Mouse (Mus musculus) cerebellum, adult 2 months (tissue): Measurements from ENCODE around the gene Rassf2. TPM values are rescaled to one million over a fixed set of nuclear protein-coding genes. Genes with fewer than 3 reads are reported as not detected.

ENCODE experiments used
- DNase-seq, 2 experiments: peaks; one replicate each; pipeline ENCODE4 v3.0.0; 2021
- H3K27ac ChIP-seq: fragments of 200-500 bp; 2 replicates; pipeline ENCODE4 v1.5.1; 2012; ENCODE audit warnings: low read length, control low read depth, inconsistent platforms; ENCODE audit not compliant: insufficient read depth
- H3K27me3 ChIP-seq: fragments of 200-500 bp; 2 replicates; pipeline ENCODE4 v1.6.1; 2012; ENCODE audit warnings: inconsistent platforms, mild to moderate bottlenecking, low read length, moderate library complexity; ENCODE audit not compliant: control insufficient read depth, insufficient read depth
- H3K4me1 ChIP-seq: fragments of 200-500 bp; 2 replicates; pipeline ENCODE4 v1.6.1; 2011; ENCODE audit warnings: low read length; ENCODE audit not compliant: control insufficient read depth, insufficient read depth
- H3K4me3 ChIP-seq: fragments of 200-500 bp; replicated peaks from 2 replicates; pipeline ENCODE3; 2011; ENCODE audit warnings: mild to moderate bottlenecking, low read depth, low read length, control low read depth; ENCODE audit not compliant: insufficient read depth
- CTCF ChIP-seq: fragments of 200-500 bp; IDR thresholded peaks from 2 replicates; pipeline ENCODE4 v1.5.1; 2011; ENCODE audit warnings: low read depth, mild to moderate bottlenecking, control low read depth, low read length, moderate library complexity, borderline replicate concordance; ENCODE audit not compliant: insufficient read depth
- POLR2A ChIP-seq: fragments of 200-500 bp; IDR thresholded peaks from 2 replicates; pipeline ENCODE4 v1.6.1; 2011; ENCODE audit warnings: low read length, control low read depth, borderline replicate concordance; ENCODE audit not compliant: insufficient read depth
- WGBS: fragments of 180-500 bp; shearing (Covaris S2); methylation state at CpG from one replicate; pipeline ENCODE4 v1.1.7; 2018; 5-methylcytosine and 5-hydroxymethylcytosine counted together
- polyA plus RNA-seq: library from polyadenylated mRNA; depleted of rRNA; stranded (reverse); fragments of >200 nt; gene quantifications from 2 replicates; pipeline ENCODE4 v1.2.3, GENCODE M21; 2012

Gene Rassf2
- polyA plus RNA-seq, 1 experiment: 44.7 TPM

DNA sequence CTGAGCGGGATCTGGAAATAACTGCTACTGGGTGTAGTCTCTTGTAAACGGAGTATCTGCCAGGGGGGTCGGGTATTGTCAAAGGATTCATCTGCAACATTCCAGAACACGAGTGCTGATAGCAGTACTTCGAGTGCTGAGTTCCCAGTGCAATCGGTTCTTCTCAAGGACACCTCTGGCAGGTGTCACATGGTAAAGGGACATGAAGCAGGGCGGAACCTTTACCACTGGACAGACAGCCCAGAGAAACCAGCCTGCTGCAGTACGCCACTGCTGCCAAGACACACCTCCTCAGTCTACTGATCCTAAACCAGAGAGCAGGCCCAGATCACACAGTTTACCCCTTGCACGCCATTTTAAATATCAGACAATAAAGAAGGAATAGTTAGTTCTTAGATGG is 75.2 kb downstream of the Rassf2 start:
- TF ChIP-seq CTCF (no peak), POLR2A (no peak)
- no peak overlapping the region for H3K4me3 ChIP-seq
- 63% methylated on average over 9 of the region's 9 CpGs for WGBS
- 0 out of 2 replicates have a peak, but pooled peaks cover 2% of the 10 kb centered on the region for H3K27me3 ChIP-seq
- H3K4me1 ChIP-seq: 0 out of 2 replicates have a peak, but pooled peaks cover 8% of the 10 kb centered on the region
- DNase-seq: no peak
- H3K27ac ChIP-seq: no peak overlapping the region

DNA sequence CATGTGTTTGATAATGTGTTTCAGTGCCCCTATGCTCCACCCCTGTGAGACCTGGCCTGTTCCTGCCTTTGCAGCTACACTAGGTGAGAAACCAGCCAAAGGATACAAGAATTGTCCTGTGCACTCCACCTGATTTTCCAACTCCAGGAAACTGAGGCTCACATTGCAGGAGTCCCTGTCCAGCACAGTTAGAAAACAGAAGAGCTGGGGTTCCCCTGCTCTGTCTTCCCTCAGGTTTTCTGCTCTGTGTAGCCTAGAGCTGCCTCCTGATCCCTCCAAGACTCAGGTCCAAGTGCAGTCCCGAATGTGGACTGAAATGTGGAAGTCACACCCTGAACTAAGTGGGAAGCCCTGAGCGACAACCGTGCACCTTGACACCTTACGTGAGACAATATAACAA is 76.3 kb downstream of the Rassf2 start:
- H3K4me3 ChIP-seq: no peak overlapping the region
- H3K4me1 ChIP-seq: 0 out of 2 replicates have a peak, but pooled peaks cover 8% of the 10 kb centered on the region
- no peak overlapping the region for H3K27ac ChIP-seq
- 0 out of 2 replicates have a peak, but pooled peaks cover 2% of the 10 kb centered on the region for H3K27me3 ChIP-seq
- TF ChIP-seq POLR2A: no peak
- TF ChIP-seq CTCF: no peak
- 98% methylated on average over 4 of the region's 4 CpGs for WGBS
- DNase-seq: no peak

DNA sequence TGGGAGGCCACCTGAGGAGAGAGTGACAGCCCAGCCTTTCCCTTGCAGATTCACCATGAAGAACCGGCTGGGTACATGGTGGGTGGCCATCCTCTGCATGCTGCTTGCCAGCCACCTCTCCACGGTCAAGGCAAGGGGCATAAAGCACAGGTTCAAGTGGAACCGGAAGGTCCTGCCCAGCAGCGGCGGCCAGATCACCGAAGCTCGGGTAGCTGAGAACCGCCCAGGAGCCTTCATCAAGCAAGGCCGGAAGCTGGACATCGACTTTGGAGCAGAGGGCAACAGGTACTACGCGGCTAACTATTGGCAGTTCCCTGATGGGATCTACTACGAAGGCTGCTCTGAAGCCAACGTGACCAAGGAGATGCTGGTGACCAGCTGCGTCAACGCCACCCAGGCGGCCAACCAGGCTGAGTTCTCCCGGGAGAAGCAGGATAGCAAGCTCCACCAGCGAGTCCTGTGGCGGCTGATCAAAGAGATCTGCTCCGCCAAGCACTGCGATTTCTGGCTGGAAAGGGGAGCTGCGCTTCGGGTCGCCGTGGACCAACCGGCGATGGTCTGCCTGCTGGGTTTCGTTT is 77.0 kb downstream of the Rassf2 start:
- Histone ChIP-seq H3K4me3 (peak overlapping the region; percentile 9), H3K27ac (no peak overlapping the region), H3K4me1 (0 out of 2 replicates have a peak, but pooled peaks cover 8% of the 10 kb centered on the region), H3K27me3 (0 out of 2 replicates have a peak, but pooled peaks cover 2% of the 10 kb centered on the region)
- 7% methylated on average over 29 of the region's 29 CpGs for WGBS
- TF ChIP-seq CTCF (no peak), POLR2A (no peak)
- peak in 1 of 2 experiments; percentile 22 for DNase-seq

DNA sequence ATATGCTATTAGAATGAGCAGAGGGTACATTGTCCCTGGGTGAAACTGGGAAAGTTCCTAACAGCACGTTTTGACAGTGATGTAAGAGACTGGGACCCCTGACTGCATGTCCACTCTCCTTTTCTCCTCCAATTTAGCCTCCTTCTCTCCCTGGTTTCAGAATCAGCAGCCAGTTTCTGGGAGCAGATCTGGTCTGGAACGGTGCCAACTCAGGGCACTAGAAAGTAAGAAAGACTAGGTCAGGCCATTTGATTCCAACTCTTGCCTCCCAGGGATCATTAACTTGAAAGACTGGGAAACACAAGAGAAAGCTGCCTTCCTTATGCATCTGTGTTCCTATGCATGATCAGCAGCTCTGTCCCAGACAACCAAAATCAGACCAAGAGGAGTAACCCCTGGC is 77.6 kb downstream of the Rassf2 start:
- Histone ChIP-seq H3K27me3 (0 out of 2 replicates have a peak, but pooled peaks cover 2% of the 10 kb centered on the region), H3K27ac (no peak overlapping the region), H3K4me3 (no peak overlapping the region), H3K4me1 (0 out of 2 replicates have a peak, but pooled peaks cover 8% of the 10 kb centered on the region)
- 19% methylated on average over 2 of the region's 2 CpGs for WGBS
- TF ChIP-seq CTCF: no peak
- no peak for TF ChIP-seq POLR2A
- DNase-seq: no peak

DNA sequence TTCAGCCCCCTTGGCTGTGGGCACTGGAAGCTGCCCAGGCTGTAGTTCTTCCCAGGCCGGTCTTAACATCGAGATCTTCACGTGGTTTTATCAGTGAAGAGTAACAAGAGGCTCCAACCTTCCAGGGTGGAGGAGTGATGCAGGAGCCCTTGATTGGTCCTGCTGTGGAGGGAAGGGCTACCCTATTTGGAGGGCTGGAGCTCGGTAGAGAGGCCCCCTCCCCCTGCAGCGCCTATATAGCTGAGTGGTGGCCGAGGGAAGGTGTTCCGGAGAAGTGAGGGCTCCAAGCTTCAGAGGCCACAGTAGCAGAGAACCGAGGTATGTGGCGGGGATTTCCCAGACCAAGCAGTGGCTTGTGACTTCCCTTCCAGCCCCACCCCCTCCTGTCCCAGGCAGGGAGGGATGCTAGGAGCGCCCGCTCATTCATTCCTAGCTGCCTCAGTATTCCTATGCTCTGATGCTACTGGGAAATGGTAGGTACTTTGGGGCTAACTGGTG is 79.4 kb downstream of the Rassf2 start, which contains the start of gene Prnd:
Prnd (plus strand) TSS at position 264 of the 498 bp plus-strand sequence.
- Histone ChIP-seq H3K4me3 (no peak within 1 kb of the TSS), H3K27me3 (0 out of 2 replicates have a peak, but pooled peaks cover 2% of the 10 kb centered on the region), H3K27ac (no peak within 1 kb of the TSS), H3K4me1 (0 out of 2 replicates have a peak, but pooled peaks cover 8% of the 10 kb centered on the region)
- DNase-seq: no peak
- 55% methylated on average over 11 of the region's 11 CpGs for WGBS
- no peak for TF ChIP-seq POLR2A

DNA sequence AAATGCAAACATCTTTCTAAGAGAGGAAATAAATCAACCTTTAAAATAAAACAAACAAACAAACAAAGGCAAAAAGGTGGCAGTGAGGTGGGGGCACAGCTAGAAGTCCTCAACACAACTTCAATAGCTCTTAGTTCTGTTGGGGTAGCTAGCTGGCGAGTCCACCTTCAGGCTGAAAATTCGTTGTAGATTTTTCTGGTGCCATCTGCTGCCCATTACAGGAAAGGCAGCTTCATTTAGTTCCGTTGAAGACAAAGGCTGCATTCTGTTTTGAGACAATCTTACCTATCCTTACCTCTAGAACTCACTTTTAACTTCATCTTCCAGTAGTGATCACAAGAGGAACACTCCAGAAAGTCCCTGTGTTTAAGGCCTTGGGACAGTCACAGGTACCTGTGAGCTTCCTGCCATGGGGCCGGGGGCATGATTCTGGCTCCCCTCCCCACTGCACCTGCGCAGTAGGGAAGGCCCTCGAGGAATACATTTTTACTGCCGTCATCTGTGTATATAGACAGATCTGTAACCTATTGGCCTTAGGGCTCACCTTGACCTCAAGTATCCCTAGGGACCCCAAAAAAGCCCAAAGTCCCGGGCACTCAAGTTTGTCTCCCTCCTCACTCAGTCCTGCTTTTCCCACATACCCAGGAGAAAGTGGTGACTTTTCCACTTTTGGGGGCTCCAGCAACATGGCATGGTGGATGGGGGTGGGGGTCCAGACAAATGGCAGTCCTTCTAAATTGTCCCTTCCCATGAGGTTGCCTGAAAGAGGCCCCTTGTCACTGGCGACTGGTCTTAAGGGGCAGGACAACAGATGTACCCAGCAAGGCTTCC is 80.1 kb downstream of the Rassf2 start:
- no peak overlapping the region for H3K4me3 ChIP-seq
- H3K27ac ChIP-seq: no peak overlapping the region
- WGBS: 45% methylated on average over 9 of the region's 9 CpGs
- H3K4me1 ChIP-seq: 0 out of 2 replicates have a peak, but pooled peaks cover 8% of the 10 kb centered on the region
- peak in 1 of 2 experiments; percentile 64 for DNase-seq
- no peaks in the 10 kb centered on the region for H3K27me3 ChIP-seq
- TF ChIP-seq POLR2A (no peak), CTCF (peak; percentile 64; the same call in 1 of the 2 replicates)

DNA sequence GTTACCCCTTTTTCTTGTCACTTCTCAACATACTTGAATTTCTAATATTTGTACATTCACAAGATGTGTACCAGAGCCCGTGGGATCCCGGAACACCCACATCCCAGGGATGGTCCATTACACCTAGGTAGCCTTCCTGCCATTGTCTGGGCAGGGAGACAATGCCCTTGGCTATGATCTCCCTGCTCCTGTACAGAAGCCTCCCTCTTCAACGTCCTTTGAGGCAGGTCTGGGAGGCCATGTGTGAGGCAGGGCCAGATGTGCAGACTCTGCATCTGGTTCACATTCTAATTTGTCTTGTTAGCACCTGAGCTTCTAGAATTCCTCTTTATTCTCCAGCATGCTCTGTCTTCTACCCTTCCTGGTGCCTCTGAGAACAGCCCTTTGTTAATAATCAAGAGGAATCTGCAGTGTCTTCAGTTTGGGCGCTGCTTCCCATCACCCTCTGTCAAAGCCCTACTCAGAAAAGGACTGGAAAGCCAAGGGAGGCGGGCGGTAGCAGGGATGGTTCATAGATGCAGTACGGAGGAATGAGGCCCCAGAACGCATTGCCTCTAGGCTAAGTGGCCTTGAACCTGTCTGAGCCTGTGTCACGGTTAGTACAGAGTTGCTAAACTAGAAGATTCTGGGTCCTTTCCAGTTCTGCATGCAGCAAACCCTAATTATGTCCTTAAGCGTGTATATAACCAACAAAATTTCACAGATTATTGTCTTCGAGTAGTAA is 81.0 kb downstream of the Rassf2 start:
- H3K4me1 ChIP-seq: 0 out of 2 replicates have a peak, but pooled peaks cover 8% of the 10 kb centered on the region
- no peak for DNase-seq
- no peaks in the 10 kb centered on the region for H3K27me3 ChIP-seq
- H3K4me3 ChIP-seq: no peak overlapping the region
- no peak overlapping the region for H3K27ac ChIP-seq
- 76% methylated on average over 11 of the region's 11 CpGs for WGBS
- TF ChIP-seq POLR2A (no peak), CTCF (no peak)
